Mouse (Mus musculus): ENCODE data around the gene Hdac11.
A peak's percentile ranks its signal among the peaks of the same experiment; 100 is the strongest.

The Hdac11 gene

DNA sequence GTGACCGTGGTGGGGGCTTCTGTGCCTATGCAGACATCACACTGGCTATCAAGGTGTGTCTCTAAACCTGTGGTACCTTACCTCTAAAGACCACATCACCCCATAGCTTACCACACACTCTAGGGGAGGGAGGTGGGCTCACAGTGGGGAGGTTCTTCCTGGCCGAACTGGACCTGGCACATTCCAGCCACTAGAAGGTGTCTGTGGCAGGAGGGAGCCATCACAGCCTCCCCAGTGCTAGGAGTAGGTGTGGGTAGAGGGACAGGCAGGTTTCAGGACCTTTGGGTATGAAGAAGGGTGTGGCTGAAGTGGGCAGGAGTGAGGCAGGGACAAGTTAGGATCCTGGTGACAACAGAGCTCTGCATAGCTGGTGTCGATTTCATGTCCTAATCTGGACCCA lies 11.4 kb downstream of the Hdac11 start:
- DNase-seq (ENCODE audit: extremely low read depth, low read depth) = no peak

DNA sequence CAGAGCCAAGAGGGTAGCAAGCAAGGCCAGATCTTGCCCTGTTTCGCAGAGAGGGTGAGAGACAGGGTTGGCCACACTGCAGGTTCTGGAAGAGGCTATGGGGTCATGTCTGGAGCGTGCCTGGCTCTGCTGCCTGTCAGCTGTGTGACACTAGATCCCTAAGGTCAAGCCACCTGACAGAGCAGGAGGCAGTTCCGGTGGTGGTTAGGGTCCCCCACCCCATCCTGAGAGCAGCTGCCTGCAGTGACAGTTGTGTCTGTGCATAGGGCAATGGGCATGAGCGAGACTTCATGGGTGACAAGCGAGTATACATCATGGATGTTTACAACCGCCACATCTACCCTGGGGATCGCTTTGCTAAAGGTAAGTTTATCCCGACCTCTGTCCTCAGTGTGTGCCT lies 12.7 kb downstream of the Hdac11 start:
- DNase-seq (ENCODE audit: extremely low read depth, low read depth) = no peak

DNA sequence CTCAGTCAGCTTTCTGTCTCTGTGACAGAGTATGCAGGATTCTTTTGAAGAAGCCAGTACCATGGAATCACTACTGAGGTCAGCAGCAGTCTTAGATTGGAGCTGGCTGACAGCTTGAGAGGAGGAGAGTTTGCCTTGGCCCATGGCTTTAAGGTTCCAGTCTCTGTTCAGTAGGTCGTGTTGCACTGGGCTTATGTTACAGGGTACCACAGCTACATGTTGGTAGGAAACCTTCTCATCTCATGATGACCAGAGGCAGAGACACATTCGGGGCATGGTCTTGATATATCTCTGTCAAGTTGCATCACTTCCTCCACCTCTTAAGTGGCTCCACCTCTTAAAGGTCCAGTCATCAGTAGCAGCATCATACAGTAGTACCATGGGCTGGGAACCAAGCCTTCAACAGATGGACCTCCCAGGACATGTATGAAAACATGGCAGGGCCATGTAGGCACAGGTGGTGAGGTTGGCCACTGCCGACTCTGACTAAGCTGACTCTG lies 15.0 kb downstream of the Hdac11 start:
- no peak for DNase-seq (ENCODE audit: extremely low read depth, low read depth)

DNA sequence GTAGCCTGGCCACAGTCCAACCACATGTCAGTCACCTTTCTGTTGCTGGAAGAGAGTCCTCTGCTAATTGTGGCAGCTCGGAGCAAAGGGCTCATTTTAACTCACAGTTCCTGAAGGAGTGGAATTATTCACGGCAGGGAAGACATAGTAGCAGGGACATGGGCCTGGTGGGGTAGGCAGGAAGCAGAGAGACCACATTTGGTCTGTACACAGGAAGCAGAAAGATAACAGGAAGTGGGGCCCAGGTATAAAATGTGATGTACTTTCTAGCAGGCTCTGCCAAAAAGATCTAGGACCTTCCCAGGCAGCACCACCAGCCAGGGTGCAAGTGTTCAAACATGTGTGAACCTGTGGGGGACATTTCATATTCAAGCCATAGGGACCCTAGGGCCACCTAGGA lies 15.9 kb downstream of the Hdac11 start:
- DNase-seq (ENCODE audit: extremely low read depth, low read depth) = no peak

DNA sequence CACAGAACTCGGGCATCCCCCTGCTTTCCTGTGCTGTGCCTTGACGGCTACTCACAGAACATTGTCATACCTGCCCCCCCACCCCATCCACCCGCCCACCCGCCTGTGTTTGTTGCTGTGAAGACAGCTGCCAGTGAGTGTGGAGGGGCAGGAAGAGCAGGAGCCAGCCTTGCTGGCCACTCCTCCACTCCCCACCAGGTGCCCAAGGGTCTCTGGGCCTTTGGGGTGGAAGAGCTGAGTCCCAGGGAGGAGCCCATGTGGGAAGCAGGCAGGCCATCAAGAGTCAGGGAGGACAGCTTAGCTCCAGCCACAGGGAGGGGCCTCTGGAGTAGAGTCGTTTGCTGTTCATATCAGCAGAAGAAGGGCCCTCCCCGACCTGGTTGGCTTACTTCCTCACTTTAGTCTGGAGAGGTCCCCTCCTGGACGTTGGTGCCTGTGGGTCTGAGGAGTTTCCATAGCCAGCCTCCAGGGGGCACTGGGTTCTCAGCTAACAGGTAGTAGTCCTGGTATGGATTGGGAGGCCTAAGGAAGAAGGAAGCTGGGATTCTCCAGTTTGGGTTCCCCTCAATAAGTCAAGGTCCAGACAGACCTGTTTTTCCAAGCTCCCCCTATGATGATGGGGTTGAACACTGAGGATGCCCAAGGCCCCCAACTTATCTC lies 16.9 kb downstream of the Hdac11 start:
- DNase-seq (ENCODE audit: extremely low read depth, low read depth) = peak; percentile 56

DNA sequence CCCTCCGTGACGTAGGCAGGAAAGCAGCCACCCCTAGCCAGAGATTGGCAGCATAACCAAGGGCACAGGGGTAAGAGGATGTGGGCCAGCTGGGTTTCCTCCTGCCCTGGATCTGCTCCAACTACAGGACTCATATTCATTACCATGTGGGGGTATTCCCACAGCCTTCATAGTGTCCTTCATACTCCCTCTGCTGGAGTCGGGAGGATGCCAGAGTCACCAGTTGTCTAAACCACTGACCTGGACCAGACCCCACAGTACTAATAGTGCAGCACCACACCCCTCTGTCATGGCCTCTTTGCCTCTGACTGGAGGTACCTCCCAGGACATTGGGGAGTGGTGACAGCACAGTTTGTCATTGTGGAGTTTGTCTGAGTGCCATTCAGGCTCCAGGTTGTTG lies 17.7 kb downstream of the Hdac11 start:
- DNase-seq (ENCODE audit: extremely low read depth, low read depth) = no peak

DNA sequence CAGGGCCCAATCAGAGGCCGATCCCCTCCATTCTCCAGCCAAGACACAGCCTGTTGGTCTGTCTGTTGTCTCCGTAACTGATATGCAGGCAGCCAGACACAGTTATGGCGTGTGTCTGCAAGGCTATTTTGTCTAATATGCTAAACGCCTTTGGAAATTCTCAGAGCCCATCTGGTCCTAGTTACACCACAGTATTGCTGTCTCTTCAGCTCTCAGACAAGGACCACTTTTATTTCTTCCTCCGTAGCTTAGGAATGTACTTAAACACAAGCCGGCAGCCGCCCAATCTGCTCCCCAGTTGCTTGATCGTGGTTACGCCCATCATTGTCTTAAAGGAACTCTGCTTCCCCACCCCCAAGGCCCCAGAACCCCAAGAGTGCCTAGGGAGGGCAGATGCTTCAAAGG lies 24.3 kb downstream of the Hdac11 start:
- no peak for DNase-seq (ENCODE audit: extremely low read depth, low read depth)

DNA sequence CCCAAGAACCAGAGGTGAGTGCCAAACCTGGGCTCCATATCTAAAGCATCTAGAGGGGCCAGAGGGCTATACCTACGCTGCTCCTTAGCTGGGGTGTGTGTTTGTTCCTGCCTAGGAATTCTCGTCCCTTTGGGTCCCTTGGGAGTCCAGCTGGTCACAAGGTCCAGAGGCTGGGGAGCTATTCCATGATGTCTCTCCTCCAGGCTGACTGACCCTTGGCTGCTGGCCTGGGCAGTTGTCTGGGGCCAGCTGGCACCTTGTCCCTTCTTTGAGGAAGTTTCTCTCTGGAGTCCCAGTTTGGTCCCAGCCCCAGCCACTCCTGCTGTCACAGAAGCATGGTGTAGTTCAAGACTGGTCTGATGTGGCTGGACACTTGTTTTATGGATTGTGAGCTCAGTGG lies 24.9 kb downstream of the Hdac11 start:
- no peak for DNase-seq (ENCODE audit: extremely low read depth, low read depth)

DNA sequence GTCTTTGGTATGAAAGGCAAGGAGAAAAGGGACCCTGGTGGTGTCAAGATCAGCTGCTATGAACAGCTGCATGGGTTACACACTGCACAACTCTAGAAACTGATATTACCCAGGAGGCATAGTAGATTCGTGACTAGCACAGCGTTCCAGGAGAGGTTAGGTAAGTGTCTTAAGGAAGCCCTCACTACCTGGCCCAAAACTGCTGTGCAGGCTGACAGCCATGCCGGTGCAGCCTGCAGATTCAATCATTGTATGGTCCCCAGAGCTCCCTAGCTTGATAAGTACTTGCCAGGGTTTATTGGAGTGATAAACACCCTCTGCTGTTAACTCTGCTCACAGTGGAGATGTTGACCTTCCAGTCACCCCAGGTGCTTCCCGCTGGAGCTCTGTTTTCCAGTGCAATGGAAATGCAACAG lies 25.6 kb downstream of the Hdac11 start:
- DNase-seq (ENCODE audit: extremely low read depth, low read depth) = no peak

DNA sequence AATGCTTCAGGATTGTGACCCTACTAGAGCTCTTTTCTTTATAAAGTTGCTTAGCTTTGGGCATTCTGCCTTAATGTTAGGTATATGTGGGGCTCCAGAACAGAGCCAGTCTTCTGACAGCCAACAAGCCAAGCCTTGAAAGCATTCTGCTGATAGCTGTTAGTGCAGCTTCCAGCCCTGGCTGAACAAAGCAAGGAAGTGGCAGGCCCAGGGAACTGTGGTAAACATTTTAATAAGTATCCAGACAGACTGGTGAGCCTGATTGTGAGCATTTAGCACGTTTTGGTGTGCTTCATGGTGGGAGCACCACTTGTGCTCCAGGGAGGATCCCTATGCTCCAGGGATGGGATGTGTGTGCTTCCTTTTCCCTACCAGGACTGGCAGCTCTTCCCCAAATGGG lies 26.6 kb downstream of the Hdac11 start:
- no peak for DNase-seq (ENCODE audit: extremely low read depth, low read depth)

DNA sequence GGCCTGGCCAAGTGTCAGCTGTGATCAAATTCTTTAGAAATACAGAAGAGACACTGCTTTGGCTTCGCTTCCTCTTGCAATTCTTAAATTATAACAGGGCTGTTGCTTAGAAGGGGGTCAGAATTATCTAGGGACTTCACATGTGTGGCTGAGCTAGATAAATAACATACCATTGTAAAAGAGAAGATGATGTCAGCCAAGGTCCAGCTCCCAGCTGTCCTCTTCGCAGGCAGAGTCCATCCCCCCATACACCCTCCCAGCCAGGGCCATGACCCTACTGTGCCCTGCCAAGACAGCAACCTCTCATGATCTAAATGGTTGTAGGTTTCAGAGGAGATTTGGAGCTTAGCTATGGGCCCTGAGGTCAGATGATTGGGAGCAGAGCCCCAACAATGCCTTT lies 27.5 kb downstream of the Hdac11 start:
- DNase-seq (ENCODE audit: extremely low read depth, low read depth) = no peak

DNA sequence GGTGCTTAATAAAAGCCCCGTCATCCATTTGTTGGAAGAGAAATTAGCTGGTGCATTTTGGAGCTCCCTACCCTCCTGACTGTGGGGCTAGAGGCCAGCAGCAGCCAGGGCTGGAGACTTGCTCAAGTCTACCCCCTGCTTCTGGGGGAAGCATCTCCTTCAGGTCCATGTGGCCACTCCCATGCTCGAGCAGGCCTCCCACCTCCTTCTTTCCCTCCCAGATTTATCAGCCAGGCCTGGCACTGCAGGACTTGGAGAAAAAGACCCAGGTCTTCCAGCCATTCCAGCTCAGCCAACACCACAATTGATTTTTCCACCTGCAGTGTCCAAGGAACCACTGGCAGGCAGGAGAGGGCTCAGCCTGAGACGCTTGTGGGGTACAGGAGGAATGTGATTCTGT lies 28.3 kb downstream of the Hdac11 start:
- DNase-seq (ENCODE audit: extremely low read depth, low read depth) = no peak

DNA sequence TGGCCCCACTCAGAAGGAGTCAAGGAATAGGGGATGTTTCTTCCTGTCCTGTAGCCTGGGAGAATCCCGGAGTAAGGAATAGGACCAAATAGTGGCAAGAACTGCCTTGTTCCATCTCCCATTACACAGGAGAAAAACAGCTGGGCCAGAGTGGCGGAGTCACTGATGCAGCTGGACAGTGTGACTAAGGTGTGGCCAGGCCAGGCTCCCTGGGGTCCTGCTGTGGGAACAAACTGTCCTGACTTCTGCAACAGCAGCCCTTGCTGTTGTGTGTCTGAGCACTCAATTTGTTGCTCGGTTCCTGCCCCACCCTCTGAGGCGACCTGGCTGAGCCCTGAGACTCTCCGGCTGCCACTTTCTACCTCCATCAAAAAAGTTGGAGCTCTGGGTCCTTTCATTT lies 29.0 kb downstream of the Hdac11 start:
- no peak for DNase-seq (ENCODE audit: extremely low read depth, low read depth)

DNA sequence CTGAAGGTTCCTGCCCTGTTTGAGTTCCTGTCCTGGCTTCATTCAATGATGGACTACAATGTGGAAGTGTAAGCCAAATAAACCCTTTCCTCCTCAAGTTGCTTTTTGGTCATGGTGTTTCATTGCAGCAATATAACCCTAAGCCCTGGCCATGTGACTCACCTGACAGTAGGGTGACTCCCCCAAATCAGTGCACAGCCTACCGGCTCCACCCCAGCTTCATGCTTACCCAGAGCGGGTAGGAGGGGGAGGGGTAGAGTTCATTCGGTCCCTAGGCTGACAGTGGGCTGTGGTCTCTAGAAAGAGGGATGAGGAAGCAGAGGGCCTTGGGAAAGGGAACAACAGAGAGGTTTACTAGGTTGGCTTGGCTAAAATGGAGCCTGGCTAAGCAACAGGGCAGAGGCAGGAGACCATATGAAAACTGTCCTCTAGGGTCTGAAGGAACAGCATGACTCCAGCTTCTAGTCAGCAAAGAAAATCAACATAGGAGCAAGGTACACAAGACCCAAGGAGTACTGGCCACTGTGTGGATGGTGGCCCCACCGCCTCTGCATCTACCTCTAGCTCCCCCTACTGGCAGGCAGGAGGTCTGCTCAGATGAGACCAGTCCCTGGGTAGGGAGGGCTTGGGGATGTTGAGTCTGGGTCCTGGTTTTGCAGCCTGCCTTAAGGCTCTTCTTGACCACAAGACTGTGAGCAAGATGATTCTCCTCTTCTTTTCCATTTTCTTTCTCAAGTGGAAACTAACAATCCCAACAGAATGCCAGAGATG lies 29.9 kb downstream of the Hdac11 start:
- no peak for DNase-seq (ENCODE audit: extremely low read depth, low read depth)

DNA sequence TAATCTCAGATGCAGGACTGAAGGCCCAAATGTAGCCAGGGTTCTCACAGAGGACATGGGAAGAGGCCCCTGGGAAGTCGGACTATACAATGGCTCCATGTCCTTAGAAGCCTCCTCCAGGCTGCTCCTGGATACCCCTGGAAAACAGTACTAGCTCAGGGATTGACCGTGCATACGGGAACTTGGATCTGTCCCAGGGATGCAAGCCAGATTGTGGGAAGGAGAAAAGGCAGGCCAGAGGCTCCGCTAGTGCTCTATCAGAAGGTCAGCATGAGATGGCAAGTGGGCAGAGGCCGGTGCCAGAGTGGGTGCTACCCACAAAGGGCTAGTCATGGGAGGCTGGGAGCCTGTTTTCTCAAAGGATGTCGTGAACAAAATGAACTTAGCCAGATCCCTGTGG lies 30.5 kb downstream of the Hdac11 start:
- DNase-seq (ENCODE audit: extremely low read depth, low read depth) = no peak

DNA sequence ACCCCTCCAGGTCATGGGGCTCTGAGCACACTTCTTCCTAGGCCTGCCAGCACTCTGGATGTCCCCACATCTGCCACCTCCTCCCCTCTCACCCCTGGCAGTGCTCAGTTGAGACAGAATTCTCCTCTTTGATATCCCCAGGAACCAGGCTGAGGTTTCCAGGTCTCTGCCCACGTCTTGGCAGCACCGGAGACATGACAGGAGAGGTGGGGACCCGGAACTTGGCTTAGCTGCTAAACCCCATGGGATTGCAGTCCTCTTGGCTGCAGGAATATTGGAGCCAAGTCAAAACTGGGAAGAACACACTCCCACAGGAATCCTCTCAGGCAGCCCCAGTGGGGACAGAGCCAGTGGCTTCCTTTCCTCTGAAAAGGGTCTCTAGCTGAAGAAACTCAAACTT lies 31.4 kb downstream of the Hdac11 start:
- no peak for DNase-seq (ENCODE audit: extremely low read depth, low read depth)

DNA sequence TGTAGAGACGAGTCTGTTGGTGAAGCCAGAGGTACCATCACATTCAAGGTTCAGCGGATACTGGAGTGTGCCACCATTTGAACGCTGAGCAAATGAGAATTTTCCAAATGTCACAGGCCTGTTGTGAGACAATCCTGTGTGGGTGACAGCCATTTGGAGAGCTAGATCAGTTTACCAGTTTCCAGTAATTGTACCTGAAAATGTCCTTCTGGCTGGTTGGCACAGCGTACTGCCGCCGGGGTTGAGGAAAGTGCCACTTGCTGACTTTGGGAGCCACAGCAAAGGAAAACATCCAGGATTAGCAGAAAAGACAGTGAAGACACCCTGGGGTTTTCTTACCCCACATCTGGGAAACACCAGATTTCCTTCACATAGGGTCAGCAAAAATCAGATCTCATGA lies 33.5 kb downstream of the Hdac11 start:
- DNase-seq (ENCODE audit: extremely low read depth, low read depth) = no peak

DNA sequence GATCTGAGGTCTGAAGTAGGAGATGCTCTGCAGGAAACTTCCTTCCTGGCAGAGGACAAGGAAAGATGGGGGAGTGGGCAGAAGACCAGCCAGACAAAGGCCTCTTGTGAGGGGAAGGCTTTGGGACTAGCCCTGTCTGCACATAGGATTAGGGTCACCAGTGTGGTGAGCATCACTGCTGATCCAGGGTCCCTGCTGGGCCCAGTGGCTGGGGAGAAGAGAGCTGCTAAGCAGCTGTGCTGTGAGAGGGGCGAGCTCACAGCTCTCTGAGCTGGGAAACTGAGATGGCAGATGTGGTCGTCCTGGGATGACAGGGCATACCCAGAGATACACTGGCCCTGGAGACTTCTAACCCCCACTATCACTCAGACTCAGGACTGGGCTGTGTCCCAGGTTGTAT lies 35.0 kb downstream of the Hdac11 start:
- no peak for DNase-seq (ENCODE audit: extremely low read depth, low read depth)

DNA sequence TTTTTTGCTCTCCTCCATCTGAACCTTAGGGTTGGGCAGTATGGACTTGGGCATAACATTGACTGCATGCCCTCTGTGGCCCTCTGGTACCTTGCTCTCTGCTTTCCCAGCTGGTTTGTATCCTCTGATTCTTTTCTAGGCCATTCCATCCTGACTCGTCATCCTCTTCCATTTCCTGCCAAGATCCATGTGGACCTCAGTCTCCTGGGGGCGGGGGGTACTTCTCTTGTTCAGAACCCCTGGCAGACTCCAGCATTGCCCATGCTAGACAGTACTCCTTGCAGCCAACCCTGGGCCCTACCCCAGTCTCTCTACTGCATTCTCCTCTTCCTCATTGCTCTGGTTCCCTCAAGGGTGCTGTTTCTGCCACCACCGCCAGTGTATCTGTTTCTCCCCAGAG lies 36.0 kb downstream of the Hdac11 start:
- no peak for DNase-seq (ENCODE audit: extremely low read depth, low read depth)

DNA sequence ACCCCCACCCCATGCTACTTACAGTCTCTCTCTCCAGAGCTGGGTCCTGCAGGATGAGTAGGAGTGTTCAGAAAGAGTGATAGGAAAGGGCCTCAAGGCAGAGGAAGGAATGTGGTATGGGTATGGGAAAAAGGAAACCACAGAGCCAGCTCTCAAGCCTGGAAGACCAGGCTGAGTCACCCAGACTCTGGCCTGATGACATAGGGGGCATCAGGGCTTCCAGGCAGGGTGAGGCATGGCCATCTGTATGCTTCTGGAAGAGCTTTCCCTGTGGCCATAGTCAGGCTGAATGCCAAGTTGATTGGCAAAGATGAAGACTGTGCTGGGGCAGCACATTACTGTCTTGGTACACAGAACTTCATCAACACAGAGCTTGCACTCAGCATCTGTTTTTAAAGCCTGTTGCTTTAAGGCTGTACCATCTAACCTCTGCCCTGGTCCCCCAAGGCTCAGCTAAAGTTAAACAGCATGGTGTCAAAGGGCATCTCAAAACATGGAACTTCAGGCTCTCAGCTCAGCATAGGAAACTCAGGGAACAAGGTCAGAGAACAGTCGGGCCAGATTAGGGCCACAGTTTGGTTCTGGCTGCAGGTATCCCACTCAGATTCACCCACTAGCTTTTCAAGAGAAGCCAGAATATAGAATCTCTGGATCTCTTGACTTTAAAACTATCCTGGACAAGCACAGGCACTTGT lies 36.5 kb downstream of the Hdac11 start:
- no peak for DNase-seq (ENCODE audit: extremely low read depth, low read depth)

DNA sequence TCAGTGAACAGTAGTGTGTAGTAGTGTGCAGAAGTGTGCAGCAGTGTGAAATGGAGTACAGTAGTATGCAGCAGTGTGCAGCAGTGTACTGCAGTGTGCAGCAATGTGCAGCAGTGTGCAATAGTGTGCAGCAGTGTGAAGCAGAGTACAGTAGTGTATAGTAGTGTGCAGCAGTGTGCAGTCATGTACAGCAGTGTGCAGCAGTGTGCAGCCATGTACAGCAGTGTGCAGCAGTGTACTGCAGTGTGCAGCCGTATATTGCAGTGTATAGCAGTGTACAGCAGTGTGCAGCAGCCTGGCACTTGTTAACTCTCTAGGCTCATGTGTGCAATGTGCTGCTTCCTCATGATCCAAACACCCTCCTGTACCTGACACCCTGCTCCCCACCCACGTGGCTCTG lies 42.0 kb downstream of the Hdac11 start:
- no peak for DNase-seq (ENCODE audit: extremely low read depth, low read depth)

DNA sequence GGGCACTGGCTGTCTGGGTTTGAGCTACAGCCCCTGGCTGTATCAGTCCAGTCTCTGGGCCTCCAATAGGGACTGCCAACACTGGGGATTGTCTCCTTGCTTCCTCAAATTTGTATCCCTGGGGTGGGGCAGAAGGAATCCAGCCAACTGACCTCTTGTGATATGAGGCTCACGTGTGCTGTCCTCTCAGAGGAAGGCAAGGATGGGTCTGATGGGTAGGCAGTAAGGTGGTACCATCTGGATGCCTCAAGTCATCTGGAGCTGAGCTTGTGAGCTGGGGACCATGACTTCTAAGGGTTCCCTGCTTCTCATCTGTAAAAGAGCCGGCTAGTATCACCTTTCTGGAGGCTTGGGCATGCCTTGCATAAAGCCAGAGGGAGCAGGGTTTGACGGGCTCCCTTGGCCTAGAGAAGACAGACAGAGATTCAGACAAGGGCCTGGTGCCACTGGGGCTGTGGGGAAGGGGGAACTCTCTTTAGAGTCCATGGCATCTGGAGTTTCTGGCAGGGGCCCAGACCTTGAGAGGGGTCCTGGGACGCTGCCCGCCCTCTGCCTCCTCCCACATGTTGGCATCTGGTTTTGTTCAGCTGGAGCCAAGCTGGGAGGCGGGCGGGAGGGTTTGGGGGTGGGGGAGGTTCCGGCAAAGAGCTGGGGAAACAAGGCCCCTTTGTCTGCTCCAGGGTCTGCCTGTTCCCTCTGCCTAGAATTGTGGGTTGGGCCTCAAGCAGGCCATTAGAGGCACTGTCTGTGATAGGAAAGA lies 44.1 kb downstream of the Hdac11 start:
- DNase-seq (ENCODE audit: extremely low read depth, low read depth) = no peak
